30 mouse cellular contexts compared by ENCODE assay signal in the genomic region with DNA sequence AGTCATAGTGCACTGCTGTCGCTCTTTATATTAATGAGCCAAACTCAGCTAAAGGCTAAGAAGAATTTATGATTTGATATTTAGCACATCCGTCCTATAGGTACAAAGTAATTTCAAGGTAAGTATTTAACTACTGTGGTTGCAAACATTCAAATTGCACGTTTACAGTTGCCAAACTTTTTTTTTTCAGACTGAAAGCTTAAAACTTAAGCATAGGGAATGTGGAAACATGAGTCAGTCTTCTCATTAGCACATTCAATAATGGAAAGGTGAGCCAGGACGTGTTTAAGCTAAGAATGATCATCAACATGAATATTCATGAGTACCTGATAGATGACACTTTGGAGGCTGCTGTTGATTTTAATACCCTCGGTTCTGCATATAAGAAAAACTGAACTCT. TPM values are rescaled to one million over a fixed set of nuclear protein-coding genes. Genes with fewer than 3 reads are reported as not detected.
"Had no signal": no experiment of that assay in that cellular context is flagged by ENCODE, and none has a peak within 500 bp of the region (broad histone marks: within the 10 kb centered on the region; RNA-seq: fewer than 3 reads in every experiment).

No protein-coding gene starts in this region.

- H3K4me3 ChIP-seq: embryonic facial prominence, embryonic 10.5 days; embryonic facial prominence, embryonic 12.5 days; embryonic facial prominence, embryonic 13.5 days; embryonic facial prominence, embryonic 15.5 days; erythroblast, embryonic 14.5 days; forebrain, embryonic 10.5 days; forebrain, embryonic 12.5 days; forebrain, embryonic 13.5 days; forebrain, embryonic 15.5 days; gastrocnemius, adult 2 months; heart, adult 2 months had no signal

- H3K27me3 ChIP-seq: embryonic facial prominence, embryonic 12.5 days; embryonic facial prominence, embryonic 13.5 days; embryonic facial prominence, embryonic 15.5 days; forebrain, embryonic 12.5 days; forebrain, embryonic 13.5 days; forebrain, embryonic 15.5 days had no signal

- H3K4me1 ChIP-seq: embryonic facial prominence, embryonic 10.5 days; embryonic facial prominence, embryonic 12.5 days; embryonic facial prominence, embryonic 15.5 days; forebrain, embryonic 12.5 days; forebrain, embryonic 13.5 days; forebrain, embryonic 15.5 days had no signal

- H3K36me3 ChIP-seq: embryonic facial prominence, embryonic 10.5 days; embryonic facial prominence, embryonic 12.5 days; embryonic facial prominence, embryonic 13.5 days; embryonic facial prominence, embryonic 15.5 days; forebrain, embryonic 10.5 days; forebrain, embryonic 12.5 days; forebrain, embryonic 15.5 days had no signal

- ATAC-seq: forebrain, embryonic 13.5 days; forebrain, embryonic 14.5 days; forebrain, embryonic 15.5 days; forebrain, embryonic 16.5 days; forebrain, postnatal 0 days had no signal

- H3K27ac ChIP-seq: embryonic facial prominence, embryonic 10.5 days; embryonic facial prominence, embryonic 12.5 days; embryonic facial prominence, embryonic 13.5 days; embryonic facial prominence, embryonic 15.5 days; forebrain, embryonic 10.5 days; forebrain, embryonic 12.5 days; forebrain, embryonic 13.5 days; forebrain, embryonic 15.5 days; gastrocnemius, adult 2 months; heart, adult 2 months had no signal

- H3K9ac ChIP-seq: embryonic facial prominence, embryonic 12.5 days; embryonic facial prominence, embryonic 13.5 days; embryonic facial prominence, embryonic 15.5 days; forebrain, embryonic 12.5 days; forebrain, embryonic 13.5 days; forebrain, embryonic 15.5 days; forebrain, postnatal 0 days had no signal

- DNase-seq: cerebellum, adult 2 months; cerebellum, adult 8-10 months; cerebellum, adult 9-10 months; cerebellum, adult 9-11 months; cerebellum, postnatal 10 days; cerebellum, postnatal 14 days; cerebellum, postnatal 25 days; cerebellum, postnatal 36 days; embryo, embryonic 11 days; forebrain, postnatal 0 days; gastrocnemius, adult 2 months; gastrocnemius, postnatal 10 days; gastrocnemius, postnatal 14 days; gastrocnemius, postnatal 25 days; gastrocnemius, postnatal 36 days; heart, adult 11 months; heart, adult 18-20 months; heart, adult 2 months had no signal

- H3K4me2 ChIP-seq: embryonic facial prominence, embryonic 12.5 days; embryonic facial prominence, embryonic 13.5 days; embryonic facial prominence, embryonic 15.5 days; forebrain, embryonic 12.5 days; forebrain, embryonic 13.5 days; forebrain, embryonic 15.5 days had no signal

- H3K9me3 ChIP-seq: embryonic facial prominence, embryonic 10.5 days; embryonic facial prominence, embryonic 12.5 days; embryonic facial prominence, embryonic 13.5 days; embryonic facial prominence, embryonic 15.5 days; forebrain, embryonic 10.5 days; forebrain, embryonic 12.5 days; forebrain, embryonic 13.5 days; forebrain, embryonic 15.5 days had no signal

RNA-seq across cellular contexts. Expression of gene Icos, which starts 11.4 kb away (rescaled TPM):
- polyA plus RNA-seq: cerebellum, adult 2 months; embryonic facial prominence, embryonic 10.5 days; erythroblast, embryonic 14.5 days; forebrain, embryonic 11.5 days had no signal
